Mouse (Mus musculus): ENCODE measurements around the gene Numa1. TPM values are rescaled to one million over a fixed set of nuclear protein-coding genes. Genes with fewer than 3 reads are reported as not detected.
A peak's percentile ranks its signal among the peaks of the same experiment; 100 is the strongest.

Numa1 gene
- polyA plus RNA-seq, 1 experiment from 2014 or later: 72.9 TPM

GRCm38 (mm10) chr7:101999461-102000151 lies 65.7 kb downstream of the Numa1 start:
- Histone ChIP-seq H3K9ac (no peak overlapping the region), H3K4me1 (peaks cover 10% of the 10 kb centered on the region), H3K9me3 (no peaks in the 10 kb centered on the region), H3K4me2 (no peak overlapping the region), H3K36me3 (peaks cover 96% of the 10 kb centered on the region), H3K27ac (peak overlapping the region; percentile 79), H3K4me3 (no peak overlapping the region), H3K27me3 (no peaks in the 10 kb centered on the region)
- 93% methylated on average over 15 of the region's 15 CpGs for WGBS
- ATAC-seq (ENCODE audit: insufficient number of reproducible peaks, low FRiP score, low TSS enrichment, low read depth): no peak

- Histone ChIP-seq H3K36me3 (peaks cover 96% of the 10 kb centered on the region), H3K4me2 (no peak overlapping the region), H3K4me1 (peaks cover 10% of the 10 kb centered on the region), H3K4me3 (no peak overlapping the region), H3K9me3 (no peaks in the 10 kb centered on the region), H3K9ac (no peak overlapping the region), H3K27me3 (no peaks in the 10 kb centered on the region), H3K27ac (peak overlapping the region; percentile 79)
- WGBS: 82% methylated on average over 8 of the region's 8 CpGs
- ATAC-seq (ENCODE audit: insufficient number of reproducible peaks, low FRiP score, low TSS enrichment, low read depth): no peak
These were observed 66.4 kb downstream of the Numa1 start for GRCm38 (mm10) chr7:102000296-102000695.

GRCm38 (mm10) chr7:102000921-102001630 lies 67.2 kb downstream of the Numa1 start:
- Histone ChIP-seq H3K36me3 (peaks cover 96% of the 10 kb centered on the region), H3K4me1 (peaks cover 10% of the 10 kb centered on the region), H3K27me3 (no peaks in the 10 kb centered on the region), H3K27ac (peak overlapping the region; percentile 79), H3K9ac (no peak overlapping the region; the same call in 1 of the 2 replicates), H3K4me3 (no peak overlapping the region), H3K9me3 (no peaks in the 10 kb centered on the region), H3K4me2 (no peak overlapping the region)
- whole genome bisulfite sequencing: 82% methylated on average over 26 of the region's 26 CpGs
- ATAC-seq (ENCODE audit: insufficient number of reproducible peaks, low FRiP score, low TSS enrichment, low read depth): peak; percentile 60

GRCm38 (mm10) chr7:102006520-102006919 lies 72.6 kb downstream of the Numa1 start:
- Histone ChIP-seq H3K9me3 (no peaks in the 10 kb centered on the region), H3K27me3 (no peaks in the 10 kb centered on the region), H3K36me3 (peaks cover 96% of the 10 kb centered on the region), H3K4me2 (no peak overlapping the region), H3K9ac (no peak overlapping the region), H3K27ac (no peak overlapping the region), H3K4me1 (no peaks in the 10 kb centered on the region; the same call in 1 of the 2 replicates), H3K4me3 (no peak overlapping the region)
- 64% methylated on average over 1 of the region's 1 CpGs for WGBS
- no peak for ATAC-seq (ENCODE audit: insufficient number of reproducible peaks, low FRiP score, low TSS enrichment, low read depth)

- Histone ChIP-seq H3K27ac (no peak overlapping the region), H3K9me3 (no peaks in the 10 kb centered on the region), H3K4me3 (no peak overlapping the region), H3K27me3 (no peaks in the 10 kb centered on the region), H3K9ac (no peak overlapping the region), H3K4me1 (no peaks in the 10 kb centered on the region), H3K36me3 (peaks cover 98% of the 10 kb centered on the region), H3K4me2 (no peak overlapping the region)
- ATAC-seq (ENCODE audit: insufficient number of reproducible peaks, low FRiP score, low TSS enrichment, low read depth): no peak
- 88% methylated on average over 9 of the region's 9 CpGs for WGBS
These were observed 77.9 kb downstream of the Numa1 start for GRCm38 (mm10) chr7:102011855-102012254.

GRCm38 (mm10) chr7:102013416-102013815 lies 79.5 kb downstream of the Numa1 start:
- H3K36me3 ChIP-seq: peaks cover 100% of the 10 kb centered on the region
- H3K9ac ChIP-seq: no peak overlapping the region
- no peak overlapping the region for H3K4me3 ChIP-seq
- no peaks in the 10 kb centered on the region for H3K9me3 ChIP-seq
- no peaks in the 10 kb centered on the region for H3K27me3 ChIP-seq
- H3K4me2 ChIP-seq: no peak overlapping the region
- no peak overlapping the region for H3K27ac ChIP-seq
- no peak for ATAC-seq (ENCODE audit: insufficient number of reproducible peaks, low FRiP score, low TSS enrichment, low read depth)
- 89% methylated on average over 8 of the region's 8 CpGs for WGBS
- no peaks in the 10 kb centered on the region for H3K4me1 ChIP-seq

GRCm38 (mm10) chr7:102014995-102015394 lies 81.1 kb downstream of the Numa1 start:
- no peak for ATAC-seq (ENCODE audit: insufficient number of reproducible peaks, low FRiP score, low TSS enrichment, low read depth)
- WGBS: 83% methylated on average over 2 of the region's 2 CpGs

GRCm38 (mm10) chr7:102016936-102017335 lies 83.0 kb downstream of the Numa1 start:
- Histone ChIP-seq H3K4me2 (no peak overlapping the region), H3K27me3 (no peaks in the 10 kb centered on the region), H3K9me3 (no peaks in the 10 kb centered on the region), H3K27ac (0 out of 2 replicates have a peak overlapping the region, but pooled peaks have one; percentile 11), H3K4me3 (no peak overlapping the region), H3K4me1 (no peaks in the 10 kb centered on the region), H3K9ac (no peak overlapping the region), H3K36me3 (peaks cover 94% of the 10 kb centered on the region)
- ATAC-seq (ENCODE audit: insufficient number of reproducible peaks, low FRiP score, low TSS enrichment, low read depth): no peak
- WGBS: 80% methylated on average over 4 of the region's 4 CpGs

More at GRCm38 (mm10) chr7:102014995-102015394, 81.1 kb downstream of the Numa1 start:
- Histone ChIP-seq H3K4me1 (no peaks in the 10 kb centered on the region), H3K36me3 (peaks cover 100% of the 10 kb centered on the region), H3K27me3 (no peaks in the 10 kb centered on the region), H3K27ac (no peak overlapping the region), H3K4me3 (no peak overlapping the region), H3K4me2 (no peak overlapping the region), H3K9ac (no peak overlapping the region), H3K9me3 (no peaks in the 10 kb centered on the region)

- Histone ChIP-seq H3K4me3 (no peak overlapping the region), H3K9ac (no peak overlapping the region), H3K4me2 (no peak overlapping the region), H3K36me3 (peaks cover 94% of the 10 kb centered on the region), H3K4me1 (no peaks in the 10 kb centered on the region), H3K9me3 (no peaks in the 10 kb centered on the region), H3K27ac (0 out of 2 replicates have a peak overlapping the region, but pooled peaks have one; percentile 11), H3K27me3 (no peaks in the 10 kb centered on the region)
- ATAC-seq (ENCODE audit: insufficient number of reproducible peaks, low FRiP score, low TSS enrichment, low read depth): no peak
- WGBS: 76% methylated on average over 5 of the region's 5 CpGs
These were observed 83.5 kb downstream of the Numa1 start for GRCm38 (mm10) chr7:102017452-102017851.

GRCm38 (mm10) chr7:102018034-102018433 lies 84.1 kb downstream of the Numa1 start:
- Histone ChIP-seq H3K27me3 (no peaks in the 10 kb centered on the region), H3K4me2 (no peak overlapping the region), H3K4me3 (no peak overlapping the region), H3K27ac (0 out of 2 replicates have a peak overlapping the region, but pooled peaks have one; percentile 6), H3K9ac (no peak overlapping the region), H3K9me3 (no peaks in the 10 kb centered on the region), H3K36me3 (peaks cover 94% of the 10 kb centered on the region), H3K4me1 (no peaks in the 10 kb centered on the region)
- ATAC-seq (ENCODE audit: insufficient number of reproducible peaks, low FRiP score, low TSS enrichment, low read depth): no peak
- WGBS: 82% methylated on average over 7 of the region's 7 CpGs

- Histone ChIP-seq H3K27me3 (no peaks in the 10 kb centered on the region), H3K27ac (0 out of 2 replicates have a peak within 1 kb of the TSS, but pooled peaks have one; percentile 11), H3K4me1 (no peaks in the 10 kb centered on the region), H3K9me3 (no peaks in the 10 kb centered on the region), H3K4me3 (no peak within 1 kb of the TSS), H3K9ac (no peak within 1 kb of the TSS), H3K36me3 (peaks cover 94% of the 10 kb centered on the region), H3K4me2 (no peak within 1 kb of the TSS)
- WGBS: 89% methylated on average over 3 of the region's 3 CpGs
- ATAC-seq (ENCODE audit: insufficient number of reproducible peaks, low FRiP score, low TSS enrichment, low read depth): no peak
These were observed 84.7 kb downstream of the Numa1 start, which contains the start of gene Il18bp for GRCm38 (mm10) chr7:102018590-102018989. Il18bp (minus strand) TSS chr7:102018690.

GRCm38 (mm10) chr7:102019362-102019761 lies 85.5 kb downstream of the Numa1 start:
- no peak overlapping the region for H3K9ac ChIP-seq
- no peak for ATAC-seq (ENCODE audit: insufficient number of reproducible peaks, low FRiP score, low TSS enrichment, low read depth)

More at GRCm38 (mm10) chr7:102019362-102019761, 85.5 kb downstream of the Numa1 start:
- Histone ChIP-seq H3K4me1 (no peaks in the 10 kb centered on the region), H3K4me2 (no peak overlapping the region), H3K36me3 (peaks cover 91% of the 10 kb centered on the region), H3K4me3 (no peak overlapping the region), H3K27me3 (no peaks in the 10 kb centered on the region), H3K9me3 (no peaks in the 10 kb centered on the region), H3K27ac (no peak overlapping the region)
- WGBS: 73% methylated on average over 3 of the region's 3 CpGs

All from limb, embryonic 15.5 days (tissue).